ENCODE assay signal across 1 mouse cellular context in the genomic region with DNA sequence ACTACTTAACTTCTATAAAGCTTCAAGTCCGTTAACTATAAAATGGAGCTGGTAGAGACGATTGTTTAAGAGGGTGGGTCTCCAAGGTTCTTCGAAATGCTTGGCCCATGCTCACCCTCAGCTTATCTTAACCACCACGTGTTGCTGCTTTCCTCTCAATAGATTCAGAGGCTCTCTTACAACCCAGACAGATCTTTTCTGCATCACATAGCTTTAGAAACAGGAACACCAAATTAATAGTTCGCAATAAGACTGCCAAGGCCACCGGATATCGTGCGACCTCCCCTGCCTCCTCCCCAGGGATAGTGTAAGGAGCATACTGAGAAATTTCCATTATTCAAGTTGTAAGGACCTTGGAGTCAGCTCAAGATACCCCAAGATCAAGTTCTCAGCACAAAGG.
TF ChIP-seq lines count a peak whose summit lies in the region.

No protein-coding gene starts in this region.

TF ChIP-seq in MEL, 35 proteins besides CTCF, POLR2A, EP300 and RAD21 (continued from another document):
- TF ChIP-seq TAL1 (IDR thresholded peaks at IDR 0.05; ENCODE audit: low read length) (peak; percentile 74), SIN3A (IDR thresholded peaks at IDR 0.05; ENCODE audit: low read length) (peak; percentile 75), HCFC1 (IDR thresholded peaks at IDR 0.05; ENCODE audit: low read depth, low read length) (no peak), USF2 (IDR thresholded peaks at IDR 0.05; ENCODE audit: borderline replicate concordance in 1 of 2, insufficient read depth in 1 of 2, low read depth in 1 of 2, low read length in 2 of 2) (peak in 1 of 2 experiments; percentile 20; a peak in 1 of 4 replicates), MXI1 (IDR thresholded peaks at IDR 0.05; ENCODE audit: low read depth, low read length) (peak; percentile 92), TCF12 (IDR thresholded peaks at IDR 0.05; ENCODE audit: low read depth, low read length) (peak; percentile 57), MYB (IDR thresholded peaks at IDR 0.05; ENCODE audit: low read depth, low read length) (no peak), JUND (IDR thresholded peaks at IDR 0.05; ENCODE audit: low read depth, low read length) (no peak), SMC3 (IDR thresholded peaks at IDR 0.05; ENCODE audit: low read depth, low read length) (no peak), MYC (IDR thresholded peaks at IDR 0.05; ENCODE audit: low read depth, low read length) (peak; percentile 91; the same call in 1 of the 2 replicates), RCOR1 (IDR thresholded peaks at IDR 0.05; ENCODE audit: low read depth, low read length) (0 out of 2 replicates have a peak, but pooled peaks have one; percentile 38), USF1 (IDR thresholded peaks at IDR 0.05; ENCODE audit: low read depth, low read length) (peak; percentile 86)
